Mouse (Mus musculus) bone marrow macrophage, adult 2 months (primary cell): Measurements from ENCODE around the gene Dnal4. TPM values are rescaled to one million over a fixed set of nuclear protein-coding genes. Genes with fewer than 3 reads are reported as not detected.

Experiments
- H3K27ac ChIP-seq: 2 replicates; pipeline ENCODE4 v1.5.1; 2012; ENCODE audit warnings: low read depth, low read length; ENCODE audit not compliant: insufficient read depth
- H3K4me1 ChIP-seq: 2 replicates; pipeline ENCODE4 v1.6.1; 2012; ENCODE audit warnings: low read length; ENCODE audit not compliant: control insufficient read depth, insufficient read depth
- H3K4me3 ChIP-seq: 2 replicates; pipeline ENCODE4 v1.5.1; 2012; ENCODE audit warnings: mild to moderate bottlenecking, low read length, moderate library complexity; ENCODE audit not compliant: insufficient read depth
- CTCF ChIP-seq: IDR thresholded peaks from 2 replicates; pipeline ENCODE4 v1.5.1; 2012; ENCODE audit warnings: low read depth, mild to moderate bottlenecking, low read length, moderate library complexity
- POLR2A ChIP-seq: IDR thresholded peaks from 2 replicates; pipeline ENCODE4 v1.6.1; 2012; ENCODE audit warnings: mild to moderate bottlenecking, low read depth, low read length, borderline replicate concordance
- polyA plus RNA-seq: library from polyadenylated mRNA; stranded (reverse); fragments of >200 nt; gene quantifications from 2 replicates; pipeline ENCODE4 v1.2.4, GENCODE M21; 2012; ENCODE audit not compliant: missing spikeins, insufficient read depth, insufficient read length

Gene Dnal4
- polyA plus RNA-seq, 1 experiment, result 23.9 TPM

- TF ChIP-seq POLR2A (no peak), CTCF (no peak)
- no peak overlapping the region for H3K27ac ChIP-seq
- no peaks in the 10 kb centered on the region for H3K4me1 ChIP-seq
- no peak overlapping the region for H3K4me3 ChIP-seq
Observed at GRCm38 (mm10) chr15:79800701-79801100, 23.1 kb upstream of the Dnal4 start.

GRCm38 (mm10) chr15:79798591-79798990 is 20.9 kb upstream of the Dnal4 start:
- Histone ChIP-seq H3K27ac (no peak overlapping the region), H3K4me1 (no peaks in the 10 kb centered on the region), H3K4me3 (no peak overlapping the region)
- TF ChIP-seq CTCF (no peak), POLR2A (no peak)

GRCm38 (mm10) chr15:79797680-79798079 is 20.0 kb upstream of the Dnal4 start:
- TF ChIP-seq POLR2A (no peak), CTCF (no peak)
- H3K4me3 ChIP-seq, result no peak overlapping the region
- H3K27ac ChIP-seq, result no peak overlapping the region
- no peaks in the 10 kb centered on the region for H3K4me1 ChIP-seq

- Histone ChIP-seq H3K4me3 (no peak overlapping the region), H3K27ac (no peak overlapping the region), H3K4me1 (no peaks in the 10 kb centered on the region)
- TF ChIP-seq POLR2A (no peak), CTCF (no peak)
Observed at GRCm38 (mm10) chr15:79797096-79797495, 19.4 kb upstream of the Dnal4 start.

- H3K4me1 ChIP-seq, result no peaks in the 10 kb centered on the region
- H3K4me3 ChIP-seq, result no peak overlapping the region
- TF ChIP-seq POLR2A, result no peak
- no peak overlapping the region for H3K27ac ChIP-seq
Observed at GRCm38 (mm10) chr15:79796256-79796655, 18.6 kb upstream of the Dnal4 start.

GRCm38 (mm10) chr15:79794173-79794572 is 16.5 kb upstream of the Dnal4 start:
- H3K4me3 ChIP-seq, result no peak overlapping the region
- no peak overlapping the region for H3K27ac ChIP-seq
- H3K4me1 ChIP-seq, result no peaks in the 10 kb centered on the region
- TF ChIP-seq CTCF (no peak), POLR2A (no peak)

- Histone ChIP-seq H3K27ac (no peak overlapping the region), H3K4me1 (no peaks in the 10 kb centered on the region), H3K4me3 (no peak overlapping the region)
- TF ChIP-seq CTCF, result no peak
- no peak for TF ChIP-seq POLR2A
Observed at GRCm38 (mm10) chr15:79793076-79793475, 15.4 kb upstream of the Dnal4 start.

- no peak overlapping the region for H3K4me3 ChIP-seq
- TF ChIP-seq POLR2A, result no peak
- no peak for TF ChIP-seq CTCF
- H3K4me1 ChIP-seq, result no peaks in the 10 kb centered on the region
- H3K27ac ChIP-seq, result no peak overlapping the region
Observed at GRCm38 (mm10) chr15:79792455-79792854, 14.8 kb upstream of the Dnal4 start.

GRCm38 (mm10) chr15:79791502-79791901 is 13.9 kb upstream of the Dnal4 start:
- no peak overlapping the region for H3K4me3 ChIP-seq
- H3K4me1 ChIP-seq, result no peaks in the 10 kb centered on the region
- H3K27ac ChIP-seq, result no peak overlapping the region
- no peak for TF ChIP-seq POLR2A
- TF ChIP-seq CTCF, result no peak

- H3K4me3 ChIP-seq, result no peak overlapping the region
- no peak for TF ChIP-seq POLR2A
Observed at GRCm38 (mm10) chr15:79790905-79791304, 13.3 kb upstream of the Dnal4 start.

GRCm38 (mm10) chr15:79790111-79790510 is 12.5 kb upstream of the Dnal4 start:
- Histone ChIP-seq H3K27ac (no peak overlapping the region), H3K4me1 (no peaks in the 10 kb centered on the region), H3K4me3 (no peak overlapping the region)
- TF ChIP-seq CTCF (no peak), POLR2A (no peak)

More at GRCm38 (mm10) chr15:79790905-79791304, 13.3 kb upstream of the Dnal4 start:
- no peak overlapping the region for H3K27ac ChIP-seq
- no peaks in the 10 kb centered on the region for H3K4me1 ChIP-seq
